Mouse (Mus musculus) effector memory CD4-positive, alpha-beta T cell, adult 7 months (primary cell): Measurements from ENCODE around the gene Sowahb. TPM values are rescaled to one million over a fixed set of nuclear protein-coding genes. Genes with fewer than 3 reads are reported as not detected.

Source experiments
- polyA plus RNA-seq: library from polyadenylated mRNA; unstranded; fragments of 100-300 nt; shearing (Covaris generic); gene quantifications from one replicate; pipeline ENCODE4 v1.2.1, GENCODE M21; 2017

Sowahb gene
- 0.10 TPM for polyA plus RNA-seq

DNA sequence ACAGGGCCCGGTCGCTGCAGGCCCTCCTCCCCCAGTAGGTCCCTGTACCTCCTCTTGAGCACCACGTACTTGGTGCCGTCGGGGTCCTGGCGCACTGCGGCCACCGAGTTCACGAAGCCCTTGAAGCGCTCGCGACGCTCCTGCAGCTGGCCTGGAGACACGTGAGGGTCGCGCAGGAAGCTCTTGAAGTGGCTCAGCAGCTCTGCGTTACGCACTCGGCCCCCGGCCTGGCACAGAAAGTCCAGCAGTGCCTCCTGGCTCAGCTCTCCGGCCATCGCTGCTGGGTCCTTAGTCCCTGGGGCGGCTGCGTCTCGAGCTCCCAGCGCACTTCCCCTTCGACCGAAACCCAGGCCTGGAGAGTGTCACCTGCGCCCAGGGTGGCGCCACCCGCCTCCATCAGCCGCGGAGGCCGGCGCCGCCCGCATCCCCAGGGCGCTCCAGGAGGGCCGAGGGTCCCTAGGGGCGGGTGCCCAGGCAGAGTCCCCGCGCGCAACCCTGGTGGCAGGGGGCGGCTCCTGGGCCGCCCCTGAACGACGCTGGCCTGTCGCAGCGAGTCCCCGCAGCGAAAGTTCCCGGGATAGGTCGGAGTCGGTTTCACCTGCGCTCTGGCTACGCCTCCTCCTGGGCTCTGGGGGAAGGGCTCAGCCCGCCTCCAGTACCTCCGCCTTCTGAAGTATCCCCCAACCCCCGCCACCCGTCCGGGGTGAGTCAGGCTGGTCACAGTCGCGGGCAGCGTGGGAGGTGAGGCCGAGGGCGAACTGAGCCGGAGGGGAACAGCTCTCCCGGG lies at the start of gene Sowahb:
Gene Sowahb, minus strand, starts transcription at position 439 of the 787 bp plus-strand sequence.

DNA sequence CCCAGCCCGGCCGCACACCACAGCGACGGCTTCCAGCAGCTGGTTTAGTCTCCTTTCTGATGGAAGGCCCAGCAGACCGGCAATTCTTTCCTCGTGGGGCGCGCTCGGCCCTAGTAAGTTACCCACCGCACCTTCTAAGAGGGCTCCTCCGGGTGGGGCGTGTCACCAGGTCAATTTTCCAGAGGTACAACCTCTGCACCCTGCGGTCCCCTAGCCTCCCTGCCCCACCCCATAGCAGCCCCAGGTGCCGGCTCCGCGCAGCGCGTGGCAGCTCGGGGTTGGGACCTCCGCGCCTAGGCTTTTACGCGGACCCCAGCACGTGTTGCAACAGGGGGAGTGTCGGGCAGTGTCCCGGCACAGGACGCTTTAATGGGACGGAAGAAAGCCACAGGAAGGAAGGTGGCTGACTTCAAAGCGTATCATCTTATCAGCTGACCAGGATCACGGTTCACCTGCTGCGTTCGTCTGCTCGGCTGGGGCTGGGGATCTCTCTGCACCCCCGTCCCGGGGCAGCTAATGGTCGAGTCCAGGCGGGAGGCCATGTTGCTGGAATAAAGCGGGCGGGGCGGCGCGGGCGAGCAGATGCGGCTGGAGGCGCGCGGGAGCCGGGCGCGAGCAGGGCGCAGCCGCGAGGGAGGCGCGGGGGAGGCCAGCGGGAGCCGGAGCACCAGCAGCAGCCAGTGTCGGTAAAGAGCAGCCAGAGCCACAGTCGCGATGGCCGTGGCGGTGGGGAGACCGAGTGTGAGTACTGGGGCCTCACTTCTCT lies 48.2 kb upstream of the Sowahb start, which contains the start of gene Sept11:
Gene Sept11, plus strand, starts transcription at position 581 of the 766 bp plus-strand sequence.

Other genes starting within 250 kb of the Sowahb start
- gene Sept11, start 48.4 kb upstream of the Sowahb start, polyA plus RNA-seq: 63.3 TPM
- gene Ccni, start 161.5 kb upstream of the Sowahb start, polyA plus RNA-seq: 153 TPM
- 3.0 TPM for gene 2010109A12Rik, start 161.5 kb upstream of the Sowahb start, polyA plus RNA-seq
- 107 TPM for gene Ccng2, start 222.2 kb upstream of the Sowahb start, polyA plus RNA-seq